Mouse (Mus musculus) erythroblast, embryonic 14.5 days (primary cell): ENCODE measurements around the gene Hus1b.

Source experiments
- GATA1 ChIP-seq: IDR thresholded peaks from 2 replicates; pipeline ENCODE4 v1.6.1; 2012; ENCODE audit warnings: low read length, inconsistent platforms, mixed read lengths
- TAL1 ChIP-seq: IDR thresholded peaks from 3 replicates; pipeline ENCODE4 v1.6.1; 2012; ENCODE audit warnings: low read length, inconsistent platforms, mixed read lengths

DNA sequence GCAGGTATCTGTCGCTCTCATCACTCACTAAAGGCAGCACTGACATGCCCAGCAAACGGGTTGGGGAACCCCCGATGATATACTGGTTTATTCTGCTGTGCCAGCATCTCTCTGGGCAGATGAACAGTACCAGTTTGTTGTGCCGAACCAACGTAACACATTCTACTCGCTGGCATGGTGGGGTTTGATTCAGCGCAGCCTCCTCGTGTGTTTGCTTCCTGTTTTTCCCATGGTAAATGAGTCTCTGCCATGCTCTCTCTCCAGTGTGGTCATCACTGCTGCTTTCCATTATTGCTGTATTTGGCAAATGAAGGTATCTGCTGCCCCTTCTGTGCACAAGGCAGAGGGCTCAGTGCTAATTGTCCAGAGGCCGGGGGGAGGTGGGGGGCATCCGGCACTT is 42.2 kb upstream of the Hus1b start:
- TF ChIP-seq GATA1 = no peak
- no peak for TF ChIP-seq TAL1
